17 mouse cellular contexts compared by ENCODE assay signal in the genomic region with DNA sequence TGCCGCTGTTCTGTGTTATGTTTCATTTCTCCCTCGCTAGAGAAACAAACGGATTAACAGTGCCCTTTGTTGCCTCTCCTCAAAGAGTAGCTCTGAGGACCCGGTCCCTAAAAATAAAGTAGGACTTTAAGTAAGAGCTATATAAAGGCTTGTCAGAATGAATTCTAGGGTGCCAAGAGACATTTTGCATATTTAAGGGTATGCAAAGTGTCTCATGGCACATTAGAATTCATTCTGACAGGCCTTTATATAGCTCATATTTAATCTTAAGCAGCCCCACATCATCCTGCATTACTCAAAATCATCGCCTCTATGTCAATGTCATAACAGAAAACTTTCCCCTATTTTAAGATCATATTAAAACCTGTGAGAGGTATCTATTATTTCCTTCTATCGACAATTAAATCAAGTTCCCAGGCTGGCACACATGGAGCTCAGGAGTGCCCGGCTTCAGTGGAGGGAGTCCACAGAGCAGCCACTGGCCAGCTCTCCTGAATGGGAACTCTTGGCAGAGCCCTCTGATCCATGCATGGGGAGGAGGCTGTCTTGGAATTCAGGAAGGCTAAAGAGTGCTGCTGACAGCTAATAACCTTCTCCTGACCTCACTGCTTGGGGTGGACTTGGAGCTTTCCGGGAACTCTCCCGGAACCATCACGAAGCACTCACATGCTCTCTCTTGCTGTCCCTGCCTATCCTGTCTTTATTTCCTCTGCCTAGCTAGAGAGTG. TPM values are rescaled to one million over a fixed set of nuclear protein-coding genes. Genes with fewer than 3 reads are reported as not detected.
DNase-seq lines count a peak whose midpoint lies in the region; ATAC-seq and TF ChIP-seq lines count a peak whose summit lies in the region.
"Had no signal": no experiment of that assay in that cellular context is flagged by ENCODE, and none has a peak within 500 bp of the region (broad histone marks: within the 10 kb centered on the region; RNA-seq: fewer than 3 reads in every experiment).

No protein-coding gene starts in this region.

- H3K4me1 ChIP-seq in heart, embryonic 13.5 days = peaks cover 13% of the 10 kb centered on the region
- no peaks in the 10 kb centered on the region for H3K4me1 ChIP-seq in lung, postnatal 0 days (ENCODE audit: insufficient read depth, low read depth, low read length)
- H3K4me1 ChIP-seq: intestine, embryonic 15.5 days; limb, embryonic 15.5 days; stomach, embryonic 15.5 days had no signal

- peak overlapping the region; percentile 53 for H3K27ac ChIP-seq in heart, embryonic 13.5 days (replicated peaks)
- H3K27ac ChIP-seq in lung, postnatal 0 days (ENCODE audit: low read length) = no peak overlapping the region
- H3K27ac ChIP-seq: embryonic facial prominence, embryonic 12.5 days; intestine, embryonic 15.5 days; limb, embryonic 15.5 days; stomach, embryonic 15.5 days had no signal

- no peak for TF ChIP-seq EP300 in lung, postnatal 0 days (IDR thresholded peaks at IDR 0.05)

- no peak for ATAC-seq in heart, embryonic 13.5 days (ENCODE audit: extremely low read depth, insufficient number of reproducible peaks, low FRiP score, low TSS enrichment)
- ATAC-seq in lung, postnatal 0 days = peak; percentile 60
- ATAC-seq: intestine, embryonic 15.5 days had no signal

- peak overlapping the region; percentile 18; the same call in 1 of the 2 replicates for H3K4me2 ChIP-seq in heart, embryonic 13.5 days
- no peak overlapping the region for H3K4me2 ChIP-seq in lung, postnatal 0 days (replicated peaks; ENCODE audit: low read depth, low read length)
- H3K4me2 ChIP-seq: embryonic facial prominence, embryonic 12.5 days; intestine, embryonic 15.5 days; limb, embryonic 15.5 days; stomach, embryonic 15.5 days had no signal

- no peak for TF ChIP-seq CTCF in lung, postnatal 0 days (IDR thresholded peaks at IDR 0.05)

- no peaks in the 10 kb centered on the region for H3K27me3 ChIP-seq in heart, embryonic 13.5 days (replicated peaks)
- H3K27me3 ChIP-seq in lung, postnatal 0 days (replicated peaks; ENCODE audit: insufficient read depth, low read length) = no peaks in the 10 kb centered on the region
- H3K27me3 ChIP-seq: CH12.LX; embryonic facial prominence, embryonic 12.5 days; intestine, embryonic 15.5 days; limb, embryonic 15.5 days; stomach, embryonic 15.5 days had no signal

- 39% methylated on average over 10 of the region's 10 CpGs for WGBS in heart, embryonic 13.5 days
- WGBS in lung, postnatal 0 days = 41% methylated on average over 10 of the region's 10 CpGs

- peaks cover 24% of the 10 kb centered on the region for H3K36me3 ChIP-seq in heart, embryonic 13.5 days
- no peaks in the 10 kb centered on the region for H3K36me3 ChIP-seq in lung, postnatal 0 days (ENCODE audit: insufficient read depth, low read length)
- H3K36me3 ChIP-seq: embryonic facial prominence, embryonic 12.5 days; intestine, embryonic 15.5 days; limb, embryonic 15.5 days; stomach, embryonic 15.5 days had no signal

- no peak overlapping the region for H3K4me3 ChIP-seq in heart, embryonic 13.5 days
- no peak overlapping the region for H3K4me3 ChIP-seq in lung, postnatal 0 days (ENCODE audit: low read depth, low read length)
- H3K4me3 ChIP-seq: embryonic facial prominence, embryonic 12.5 days; intestine, embryonic 15.5 days; limb, embryonic 15.5 days; myocyte; stomach, embryonic 15.5 days had no signal

- no peak overlapping the region for H3K9ac ChIP-seq in heart, embryonic 13.5 days
- H3K9ac ChIP-seq in lung, postnatal 0 days (replicated peaks; ENCODE audit: low read depth) = no peak overlapping the region
- H3K9ac ChIP-seq: embryonic facial prominence, embryonic 12.5 days; intestine, embryonic 15.5 days; limb, embryonic 15.5 days; stomach, embryonic 15.5 days had no signal

- no peaks in the 10 kb centered on the region for H3K9me3 ChIP-seq in heart, embryonic 13.5 days
- no peaks in the 10 kb centered on the region for H3K9me3 ChIP-seq in lung, postnatal 0 days (ENCODE audit: low read length)
- H3K9me3 ChIP-seq: embryonic facial prominence, embryonic 12.5 days; intestine, embryonic 15.5 days; limb, embryonic 15.5 days; stomach, embryonic 15.5 days had no signal

- DNase-seq in heart, adult 8-10 months (ENCODE audit: low spot score) = no peak
- peak; percentile 55 for DNase-seq in lung, postnatal 0 days (ENCODE audit: low spot score)
- DNase-seq in lung, adult 18-20 months = no peak
- DNase-seq in kidney, adult 8-10 months = peak; percentile 40 to 58
- DNase-seq in ovary, postnatal 14 days (ENCODE audit: low spot score) = no peak
- no peak for DNase-seq in adrenal gland, adult 8-10 months
- DNase-seq: adrenal gland, postnatal 14 days; cerebellum, adult 18-20 months; layer of hippocampus, postnatal 36 days; thymus, postnatal 4 days had no signal

RNA-seq across cellular contexts. Expression of gene Ush2a, which starts 46.8 kb away (rescaled TPM):
- 0.03 and 0.07 TPM in 2 replicates for polyA plus RNA-seq in heart, embryonic 13.5 days (2015; fragmentation: Nextera tagmentation; extraction: Ambion mirVana)
- total RNA-seq in heart, adult 8-10 months (2022) = under 1 TPM in 2 of 4 experiments, not detected in 2; 0.06 to 0.19 TPM
- 0.06 and 0.14 TPM in 2 replicates for polyA plus RNA-seq in lung, postnatal 0 days (2015; fragmentation: Nextera tagmentation; extraction: Ambion mirVana)
- total RNA-seq in adrenal gland, adult 8-10 months (2022) = under 1 TPM in 1 of 4 experiments, not detected in 3; 0.09 TPM
- total RNA-seq: CH12.LX had no signal
- polyA plus RNA-seq: myocyte had no signal

Comparison
In these comparisons a context has a peak if more than half of its experiments do, and no peak if none do; other contexts are left out.
1. DNase-seq: peak in lung, postnatal 0 days (single experiment) and kidney, adult 8-10 months (2 of 2); none in heart, adult 8-10 months (single experiment), lung, adult 18-20 months (0 of 2), ovary, postnatal 14 days (single experiment) and adrenal gland, adult 8-10 months (single experiment).